Mouse (Mus musculus) spleen, adult 2 months (tissue): Measurements from ENCODE around the gene Pstpip1. TPM values are rescaled to one million over a fixed set of nuclear protein-coding genes. Genes with fewer than 3 reads are reported as not detected.

Source experiments
- DNase-seq, 2 experiments: peaks; one replicate each; pipeline versions ENCODE4 v3.0.0 to v3.0.0-alpha.2; 2012 to 2021; ENCODE audit warnings: low spot score in 2 of 2, low read depth in 1 of 2
- H3K27ac ChIP-seq: fragments of 200-500 bp; 2 replicates; pipeline ENCODE4 v1.5.1; 2012; ENCODE audit warnings: low read length, inconsistent platforms; ENCODE audit not compliant: insufficient read depth
- H3K27me3 ChIP-seq: fragments of 200-500 bp; 2 replicates; pipeline ENCODE4 v1.6.1; 2012; ENCODE audit warnings: mild to moderate bottlenecking, moderate library complexity, low read length, inconsistent platforms; ENCODE audit not compliant: control insufficient read depth, insufficient read depth
- H3K36me3 ChIP-seq: fragments of 200-500 bp; 2 replicates; pipeline ENCODE4 v1.6.1; 2012; ENCODE audit warnings: mild to moderate bottlenecking, low read length, inconsistent platforms; ENCODE audit not compliant: control insufficient read depth, insufficient read depth
- H3K4me1 ChIP-seq: fragments of 200-500 bp; 2 replicates; pipeline ENCODE4 v1.6.1; 2011; ENCODE audit warnings: inconsistent platforms; ENCODE audit not compliant: control insufficient read depth, insufficient read depth, insufficient read length
- H3K4me3 ChIP-seq: fragments of 200-500 bp; 2 replicates; pipeline ENCODE4 v1.5.1; 2011; ENCODE audit warnings: mild to moderate bottlenecking, inconsistent platforms; ENCODE audit not compliant: insufficient read depth, insufficient read length; ENCODE audit errors: extremely low read depth
- CTCF ChIP-seq: fragments of 200-500 bp; IDR thresholded peaks from 2 replicates; pipeline ENCODE4 v1.5.1; 2011; ENCODE audit warnings: mild to moderate bottlenecking, inconsistent platforms; ENCODE audit not compliant: insufficient read depth, insufficient read length, insufficient replicate concordance; ENCODE audit errors: extremely low read depth
- POLR2A ChIP-seq: fragments of 200-500 bp; IDR thresholded peaks from 2 replicates; pipeline ENCODE4 v1.6.1; 2011; ENCODE audit warnings: low read depth, low read length, inconsistent platforms
- WGBS: fragments of 180-500 bp; shearing (Covaris S2); methylation state at CpG from one replicate; pipeline ENCODE4 v1.1.7; 2018; 5-methylcytosine and 5-hydroxymethylcytosine counted together
- polyA plus RNA-seq: library from polyadenylated mRNA; depleted of rRNA; stranded (reverse); fragments of >200 nt; gene quantifications from 2 replicates; pipeline ENCODE4 v1.2.3, GENCODE M21; 2012

The Pstpip1 gene
- polyA plus RNA-seq, 1 experiment = 51.8 TPM

GRCm38 (mm10) chr9:56121097-56121496, 31.3 kb downstream of the Pstpip1 start:
- no peaks in the 10 kb centered on the region for H3K4me1 ChIP-seq
- no peak for DNase-seq
- 76% methylated on average over 7 of the region's 7 CpGs for WGBS
- H3K27me3 ChIP-seq = no peaks in the 10 kb centered on the region
- TF ChIP-seq CTCF (peak; percentile 42; the same call in 1 of the 2 replicates), POLR2A (no peak)
- H3K27ac ChIP-seq = no peak overlapping the region
- no peak overlapping the region for H3K4me3 ChIP-seq
- peaks cover 18% of the 10 kb centered on the region for H3K36me3 ChIP-seq

- no peak for DNase-seq
- H3K36me3 ChIP-seq = peaks cover 24% of the 10 kb centered on the region
- no peaks in the 10 kb centered on the region for H3K4me1 ChIP-seq
- no peak for TF ChIP-seq POLR2A
- no peak for TF ChIP-seq CTCF
- H3K27me3 ChIP-seq = no peaks in the 10 kb centered on the region
- no peak overlapping the region for H3K4me3 ChIP-seq
- H3K27ac ChIP-seq = no peak overlapping the region
- 80% methylated on average over 8 of the region's 8 CpGs for WGBS
These were observed 33.2 kb downstream of the Pstpip1 start for GRCm38 (mm10) chr9:56122973-56123372.

GRCm38 (mm10) chr9:56123613-56124012, 33.9 kb downstream of the Pstpip1 start:
- WGBS = 94% methylated on average over 7 of the region's 7 CpGs
- H3K36me3 ChIP-seq = peaks cover 28% of the 10 kb centered on the region
- TF ChIP-seq POLR2A (no peak), CTCF (no peak)
- H3K4me1 ChIP-seq = no peaks in the 10 kb centered on the region
- H3K27ac ChIP-seq = no peak overlapping the region
- H3K4me3 ChIP-seq = no peak overlapping the region
- DNase-seq = no peak
- no peaks in the 10 kb centered on the region for H3K27me3 ChIP-seq

- TF ChIP-seq CTCF = no peak
- TF ChIP-seq POLR2A = no peak
- no peak overlapping the region for H3K4me3 ChIP-seq
- no peak overlapping the region for H3K27ac ChIP-seq
- 88% methylated on average over 11 of the region's 11 CpGs for WGBS
- no peaks in the 10 kb centered on the region for H3K4me1 ChIP-seq
- no peak for DNase-seq
- H3K27me3 ChIP-seq = no peaks in the 10 kb centered on the region
- peaks cover 32% of the 10 kb centered on the region for H3K36me3 ChIP-seq
These were observed 34.8 kb downstream of the Pstpip1 start for GRCm38 (mm10) chr9:56124561-56124960.

GRCm38 (mm10) chr9:56126453-56127173, 36.9 kb downstream of the Pstpip1 start:
- no peak for DNase-seq
- H3K27me3 ChIP-seq = no peaks in the 10 kb centered on the region
- no peak overlapping the region for H3K4me3 ChIP-seq
- H3K27ac ChIP-seq = no peak overlapping the region
- H3K4me1 ChIP-seq = no peaks in the 10 kb centered on the region
- TF ChIP-seq CTCF = no peak
- TF ChIP-seq POLR2A = no peak
- WGBS = 92% methylated on average over 16 of the region's 16 CpGs
- peaks cover 29% of the 10 kb centered on the region for H3K36me3 ChIP-seq

DNA sequence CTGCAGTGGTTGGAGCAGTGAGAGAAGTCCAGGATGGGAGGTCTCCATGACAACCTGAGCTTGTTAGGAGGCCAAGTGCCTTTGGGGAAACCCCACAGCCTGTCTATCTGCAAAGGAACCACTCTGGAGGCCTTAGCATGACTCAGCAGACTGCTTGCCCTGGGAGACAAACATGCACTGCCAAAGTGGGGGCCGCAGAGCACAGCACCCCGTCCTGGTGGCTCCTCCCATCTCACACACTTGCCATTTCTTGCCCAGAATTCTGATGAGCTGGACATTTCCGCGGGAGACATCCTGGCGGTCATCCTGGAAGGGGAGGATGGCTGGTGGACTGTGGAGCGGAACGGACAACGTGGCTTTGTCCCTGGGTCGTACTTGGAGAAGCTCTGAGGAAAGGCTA, 38.6 kb downstream of the Pstpip1 start:
- DNase-seq = no peak
- 77% methylated on average over 9 of the region's 9 CpGs for WGBS
- Histone ChIP-seq H3K4me3 (no peak overlapping the region), H3K27me3 (no peaks in the 10 kb centered on the region), H3K4me1 (no peaks in the 10 kb centered on the region), H3K36me3 (peaks cover 22% of the 10 kb centered on the region), H3K27ac (no peak overlapping the region)
- TF ChIP-seq CTCF (no peak), POLR2A (no peak)

DNA sequence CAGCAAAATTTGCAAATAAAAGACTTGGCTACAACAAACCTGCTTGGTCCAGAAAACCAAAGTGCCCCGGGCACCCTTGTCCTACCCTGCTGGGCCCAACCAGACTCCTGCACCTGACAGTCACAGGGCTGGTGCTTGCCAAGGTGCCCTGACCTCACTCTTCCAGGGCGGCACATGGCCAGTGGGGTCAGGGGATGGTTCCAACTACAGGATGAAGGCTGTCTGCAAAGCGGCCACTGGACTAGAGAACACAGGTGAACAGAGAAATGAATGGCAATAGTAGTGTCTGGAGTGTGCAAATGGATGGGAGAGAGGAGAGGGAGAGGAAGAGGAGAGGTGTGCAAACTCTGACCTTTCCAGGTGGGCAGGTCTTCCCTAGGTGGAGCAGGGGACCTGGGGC, 40.2 kb downstream of the Pstpip1 start:
- WGBS = 95% methylated on average over 3 of the region's 3 CpGs
- DNase-seq = no peak
- peaks cover 18% of the 10 kb centered on the region for H3K36me3 ChIP-seq

More for the DNA sequence above, 40.2 kb downstream of the Pstpip1 start:
- Histone ChIP-seq H3K4me1 (no peaks in the 10 kb centered on the region), H3K27ac (no peak overlapping the region), H3K27me3 (no peaks in the 10 kb centered on the region), H3K4me3 (no peak overlapping the region)
- TF ChIP-seq POLR2A (no peak), CTCF (no peak)
